Mouse (Mus musculus): ENCODE data around the gene Znrf1.

DNA sequence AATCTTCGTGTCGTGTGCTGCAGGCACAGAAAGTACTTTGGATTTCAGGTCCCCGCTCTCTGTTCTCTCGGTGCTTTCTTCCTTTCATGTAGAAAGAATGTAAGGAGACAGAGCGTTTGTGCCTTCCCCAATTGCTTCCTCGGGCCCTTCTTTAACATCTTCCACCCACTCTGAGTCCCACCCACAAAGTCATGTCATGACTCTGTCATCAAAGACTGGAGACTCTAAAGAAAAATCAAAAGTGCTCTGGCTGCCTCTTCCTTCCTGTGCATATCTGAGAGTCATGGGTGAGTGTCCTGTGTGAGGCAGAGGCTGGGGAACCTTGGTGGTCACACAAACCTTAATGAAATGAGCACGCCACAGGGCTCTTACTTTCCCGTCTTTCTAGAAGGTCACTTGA is 8.7 kb upstream of the Znrf1 start:
- TF ChIP-seq CTCF (IDR thresholded peaks at IDR 0.05; ENCODE audit: insufficient read depth, low read length) (no peak), POLR2A (IDR thresholded peaks at IDR 0.05; ENCODE audit: borderline replicate concordance, extremely low read depth, low read depth, low read length) (no peak)
